Mouse (Mus musculus) bone marrow, adult 2 months (tissue): ENCODE results near the gene Slamf8. TPM values are rescaled to one million over a fixed set of nuclear protein-coding genes. Genes with fewer than 3 reads are reported as not detected.

Experiments
- H3K27ac ChIP-seq: fragments of 200-500 bp; 2 replicates; pipeline ENCODE4 v1.5.1; 2012; ENCODE audit warnings: low read depth, mild to moderate bottlenecking, control low read depth, inconsistent platforms, low read length; ENCODE audit not compliant: control insufficient read depth, poor library complexity, insufficient read depth
- H3K4me1 ChIP-seq: fragments of 200-500 bp; 2 replicates; pipeline ENCODE4 v1.6.1; 2011; ENCODE audit warnings: low read length; ENCODE audit not compliant: control insufficient read depth, insufficient read depth
- H3K4me3 ChIP-seq: fragments of 200-500 bp; replicated peaks from 2 replicates; pipeline ENCODE3; 2011; ENCODE audit warnings: mild to moderate bottlenecking, low read depth, low read length, control low read depth; ENCODE audit not compliant: control insufficient read depth
- CTCF ChIP-seq: fragments of 200-500 bp; IDR thresholded peaks from 2 replicates; pipeline ENCODE4 v1.5.1; 2011; ENCODE audit warnings: low read length, control low read depth; ENCODE audit not compliant: control insufficient read depth, insufficient read depth
- POLR2A ChIP-seq: fragments of 200-500 bp; IDR thresholded peaks from 2 replicates; pipeline ENCODE4 v1.6.1; 2011; ENCODE audit warnings: low read depth, mild to moderate bottlenecking, control low read depth, low read length, borderline replicate concordance; ENCODE audit not compliant: control insufficient read depth
- WGBS: fragments of 180-500 bp; shearing (Covaris S2); methylation state at CpG from one replicate; pipeline ENCODE4 v1.1.7; 2018; 5-methylcytosine and 5-hydroxymethylcytosine counted together
- polyA plus RNA-seq: library from polyadenylated mRNA; stranded (reverse); fragments of >200 nt; gene quantifications from 2 replicates; pipeline ENCODE4 v1.2.4, GENCODE M21; 2011; ENCODE audit warnings: low replicate concordance; ENCODE audit not compliant: missing spikeins, insufficient read depth, insufficient read length

Gene Slamf8
- polyA plus RNA-seq, 1 experiment = 3.7 TPM

- 79% methylated on average over 11 of the region's 11 CpGs for WGBS
- no peak overlapping the region for H3K4me3 ChIP-seq
- TF ChIP-seq POLR2A (no peak), CTCF (no peak)
- H3K4me1 ChIP-seq = no peaks in the 10 kb centered on the region
- no peak overlapping the region for H3K27ac ChIP-seq
Measured at GRCm38 (mm10) chr1:172540283-172540820, 50.0 kb downstream of the Slamf8 start.

- no peak for TF ChIP-seq POLR2A
- TF ChIP-seq CTCF = no peak
- no peak overlapping the region for H3K27ac ChIP-seq
- no peaks in the 10 kb centered on the region for H3K4me1 ChIP-seq
- 60% methylated on average over 6 of the region's 6 CpGs for WGBS
- no peak overlapping the region for H3K4me3 ChIP-seq
Measured at GRCm38 (mm10) chr1:172539827-172540226, 50.5 kb downstream of the Slamf8 start.

- Histone ChIP-seq H3K4me3 (no peak overlapping the region), H3K27ac (no peak overlapping the region), H3K4me1 (peaks cover 4% of the 10 kb centered on the region; the same call in 1 of the 2 replicates)
- no peak for TF ChIP-seq POLR2A
- no peak for TF ChIP-seq CTCF
- 88% methylated on average over 16 of the region's 16 CpGs for WGBS
Measured at GRCm38 (mm10) chr1:172535116-172535515, 55.3 kb downstream of the Slamf8 start.

GRCm38 (mm10) chr1:172532551-172532950 lies 57.8 kb downstream of the Slamf8 start:
- WGBS = 40% methylated on average over 13 of the region's 13 CpGs
- H3K4me3 ChIP-seq = no peak overlapping the region
- TF ChIP-seq POLR2A = no peak

More at GRCm38 (mm10) chr1:172532551-172532950, 57.8 kb downstream of the Slamf8 start:
- no peak overlapping the region for H3K27ac ChIP-seq
- peaks cover 4% of the 10 kb centered on the region; the same call in 1 of the 2 replicates for H3K4me1 ChIP-seq

Other genes starting within 250 kb of the Slamf8 start
- gene Kcnj10, start 249.4 kb downstream of the Slamf8 start, polyA plus RNA-seq = 1.0 and 2.3 TPM in 2 replicates
- 5.2 and 8.8 TPM in 2 replicates for gene Pigm, start 214.0 kb downstream of the Slamf8 start, polyA plus RNA-seq
- gene Slamf9, start 115.2 kb downstream of the Slamf8 start, polyA plus RNA-seq = 1.7 and 5.4 TPM in 2 replicates
- 3.1 and 3.7 TPM in 2 replicates for gene Igsf9, start 108.8 kb downstream of the Slamf8 start, polyA plus RNA-seq
- 66.2 and 153 TPM in 2 replicates for gene Tagln2, start 90.5 kb downstream of the Slamf8 start, polyA plus RNA-seq
- 0.47 and 5.2 TPM in 2 replicates for gene Cfap45, start 69.8 kb downstream of the Slamf8 start, polyA plus RNA-seq
- not detected in 2 replicates for gene Vsig8, start 34.6 kb downstream of the Slamf8 start, polyA plus RNA-seq
- gene Fcrl6, start 12.0 kb upstream of the Slamf8 start, polyA plus RNA-seq = not detected in 2 replicates
- 3.2 and 7.2 TPM in 2 replicates for gene Dusp23, start 42.4 kb upstream of the Slamf8 start, polyA plus RNA-seq
- gene Crp, start 107.5 kb upstream of the Slamf8 start, polyA plus RNA-seq = 1.3 TPM in 1 of 2 replicates, not detected in the other